Mouse (Mus musculus) heart, embryonic 16.5 days (tissue): ENCODE results near the gene Pprc1. TPM values are rescaled to one million over a fixed set of nuclear protein-coding genes. Genes with fewer than 3 reads are reported as not detected.

Experiments
- ATAC-seq: fragments of 200-750 bp; cut with Nextera tagmentation; replicated peaks from 2 replicates; pipeline ENCODE4 v1.8.0; 2017; ENCODE audit warnings: moderate number of reproducible peaks; ENCODE audit not compliant: insufficient read depth, low FRiP score; ENCODE audit errors: extremely low read depth
- H3K27ac ChIP-seq: fragments of 300-500 bp; sonication (generic); 2 replicates; pipeline ENCODE4 v1.5.1; 2014; ENCODE audit warnings: mild to moderate bottlenecking, low read length, control low read depth, moderate library complexity
- H3K27me3 ChIP-seq: fragments of 300-500 bp; sonication (generic); 2 replicates; pipeline ENCODE4 v1.6.1; 2014; ENCODE audit warnings: low read length, mixed read lengths; ENCODE audit not compliant: control insufficient read depth, insufficient read depth
- H3K36me3 ChIP-seq: fragments of 300-500 bp; sonication (generic); 2 replicates; pipeline ENCODE4 v1.6.1; 2014; ENCODE audit not compliant: control insufficient read depth, insufficient read depth
- H3K4me1 ChIP-seq: fragments of 300-500 bp; sonication (generic); 2 replicates; pipeline ENCODE4 v1.6.1; 2014; ENCODE audit warnings: low read length, mixed read lengths; ENCODE audit not compliant: control insufficient read depth, insufficient read depth
- H3K4me2 ChIP-seq: fragments of 300-500 bp; sonication (generic); 2 replicates; pipeline ENCODE4 v1.6.1; 2014; ENCODE audit warnings: low read depth, mild to moderate bottlenecking, control low read depth, low read length
- H3K4me3 ChIP-seq: fragments of 300-500 bp; sonication (generic); 2 replicates; pipeline ENCODE4 v1.5.1; 2014; ENCODE audit warnings: mild to moderate bottlenecking, control low read depth, low read length
- H3K9ac ChIP-seq: fragments of 300-500 bp; sonication (generic); 2 replicates; pipeline ENCODE4 v1.6.1; 2014; ENCODE audit warnings: low read length, control low read depth
- H3K9me3 ChIP-seq: fragments of 300-500 bp; sonication (generic); replicated peaks from 2 replicates; pipeline ENCODE4 v1.6.1; 2016; ENCODE audit warnings: low read length; ENCODE audit not compliant: control insufficient read depth
- WGBS: fragments of 180-500 bp; shearing (Covaris S2); extraction: QIAGEN DNeasy Blood & Tissue Kit; methylation state at CpG from one replicate; pipeline ENCODE4 v1.1.7; 2014; 5-methylcytosine and 5-hydroxymethylcytosine counted together
- polyA plus RNA-seq: library from polyadenylated mRNA; unstranded; fragments of >200 nt; fragmentation: Nextera tagmentation; extraction: Ambion mirVana; gene quantifications from 2 replicates; pipeline ENCODE4 v1.2.1, GENCODE M21; 2015

Pprc1 gene
- polyA plus RNA-seq, 1 experiment from 2014 or later = 19.3 TPM

- H3K4me3 ChIP-seq = no peak overlapping the region
- no peak overlapping the region for H3K4me2 ChIP-seq
- peaks cover 6% of the 10 kb centered on the region for H3K9me3 ChIP-seq
- no peak overlapping the region for H3K9ac ChIP-seq
- no peak overlapping the region for H3K27ac ChIP-seq
- peaks cover 9% of the 10 kb centered on the region for H3K4me1 ChIP-seq
- ATAC-seq = no peak
- WGBS = 90% methylated on average over 10 of the region's 10 CpGs
- H3K27me3 ChIP-seq = no peaks in the 10 kb centered on the region
- H3K36me3 ChIP-seq = peaks cover 41% of the 10 kb centered on the region
Observed at GRCm38 (mm10) chr19:46030196-46030983, 14.3 kb upstream of the Pprc1 start.

- no peak overlapping the region for H3K27ac ChIP-seq
- H3K9ac ChIP-seq = no peak overlapping the region
- ATAC-seq = no peak
- H3K4me3 ChIP-seq = no peak overlapping the region
- H3K4me1 ChIP-seq = peaks cover 6% of the 10 kb centered on the region
- WGBS = 74% methylated on average over 9 of the region's 9 CpGs
- peaks cover 6% of the 10 kb centered on the region for H3K9me3 ChIP-seq
- H3K4me2 ChIP-seq = no peak overlapping the region
- H3K36me3 ChIP-seq = peaks cover 52% of the 10 kb centered on the region
- H3K27me3 ChIP-seq = no peaks in the 10 kb centered on the region
Observed at GRCm38 (mm10) chr19:46031689-46032432, 12.8 kb upstream of the Pprc1 start.

- 84% methylated on average over 26 of the region's 26 CpGs for WGBS
- H3K4me2 ChIP-seq = no peak overlapping the region
- ATAC-seq = no peak
- peaks cover 6% of the 10 kb centered on the region for H3K9me3 ChIP-seq
- H3K4me3 ChIP-seq = no peak overlapping the region
- H3K27me3 ChIP-seq = no peaks in the 10 kb centered on the region
- H3K27ac ChIP-seq = no peak overlapping the region
- H3K36me3 ChIP-seq = peaks cover 52% of the 10 kb centered on the region
- H3K4me1 ChIP-seq = peaks cover 13% of the 10 kb centered on the region
- no peak overlapping the region for H3K9ac ChIP-seq
Observed at GRCm38 (mm10) chr19:46032731-46033510, 11.8 kb upstream of the Pprc1 start.

- Histone ChIP-seq H3K27me3 (no peaks in the 10 kb centered on the region), H3K9me3 (peaks cover 6% of the 10 kb centered on the region), H3K4me3 (no peak overlapping the region), H3K4me2 (no peak overlapping the region), H3K4me1 (peaks cover 22% of the 10 kb centered on the region), H3K9ac (no peak overlapping the region), H3K36me3 (peaks cover 52% of the 10 kb centered on the region), H3K27ac (no peak overlapping the region)
- no peak for ATAC-seq
- 93% methylated on average over 11 of the region's 11 CpGs for WGBS
Observed at GRCm38 (mm10) chr19:46033911-46034310, 10.8 kb upstream of the Pprc1 start.

GRCm38 (mm10) chr19:46035971-46036370 is 8.7 kb upstream of the Pprc1 start:
- H3K9me3 ChIP-seq = no peaks in the 10 kb centered on the region
- no peak for ATAC-seq
- no peak overlapping the region for H3K4me3 ChIP-seq
- H3K9ac ChIP-seq = no peak overlapping the region
- WGBS = 82% methylated on average over 13 of the region's 13 CpGs
- H3K27ac ChIP-seq = no peak overlapping the region
- H3K4me2 ChIP-seq = no peak overlapping the region
- H3K27me3 ChIP-seq = no peaks in the 10 kb centered on the region
- peaks cover 48% of the 10 kb centered on the region for H3K36me3 ChIP-seq
- peaks cover 34% of the 10 kb centered on the region for H3K4me1 ChIP-seq

GRCm38 (mm10) chr19:46036477-46037242 is 8.0 kb upstream of the Pprc1 start:
- peak overlapping the region; percentile 86 for H3K4me3 ChIP-seq
- H3K4me2 ChIP-seq = peak overlapping the region; percentile 97
- H3K9me3 ChIP-seq = no peaks in the 10 kb centered on the region
- H3K27ac ChIP-seq = peak overlapping the region; percentile 61; the same call in 1 of the 2 replicates
- H3K4me1 ChIP-seq = peaks cover 41% of the 10 kb centered on the region
- H3K27me3 ChIP-seq = no peaks in the 10 kb centered on the region
- 69% methylated on average over 13 of the region's 13 CpGs for WGBS
- ATAC-seq = no peak
- peak overlapping the region; percentile 95 for H3K9ac ChIP-seq
- peaks cover 48% of the 10 kb centered on the region for H3K36me3 ChIP-seq

GRCm38 (mm10) chr19:46037243-46037924 is 7.3 kb upstream of the Pprc1 start:
- ATAC-seq = no peak
- Histone ChIP-seq H3K4me2 (peak overlapping the region; percentile 97), H3K9ac (peak overlapping the region; percentile 95), H3K9me3 (no peaks in the 10 kb centered on the region), H3K4me1 (peaks cover 46% of the 10 kb centered on the region), H3K4me3 (peak overlapping the region; percentile 86), H3K36me3 (peaks cover 42% of the 10 kb centered on the region), H3K27ac (peak overlapping the region; percentile 61), H3K27me3 (no peaks in the 10 kb centered on the region)
- 12% methylated on average over 6 of the region's 6 CpGs for WGBS
